Mouse (Mus musculus): Measurements from ENCODE around the gene Grid1.
A peak's percentile ranks its signal among the peaks of the same experiment; 100 is the strongest.

Grid1 gene

DNA sequence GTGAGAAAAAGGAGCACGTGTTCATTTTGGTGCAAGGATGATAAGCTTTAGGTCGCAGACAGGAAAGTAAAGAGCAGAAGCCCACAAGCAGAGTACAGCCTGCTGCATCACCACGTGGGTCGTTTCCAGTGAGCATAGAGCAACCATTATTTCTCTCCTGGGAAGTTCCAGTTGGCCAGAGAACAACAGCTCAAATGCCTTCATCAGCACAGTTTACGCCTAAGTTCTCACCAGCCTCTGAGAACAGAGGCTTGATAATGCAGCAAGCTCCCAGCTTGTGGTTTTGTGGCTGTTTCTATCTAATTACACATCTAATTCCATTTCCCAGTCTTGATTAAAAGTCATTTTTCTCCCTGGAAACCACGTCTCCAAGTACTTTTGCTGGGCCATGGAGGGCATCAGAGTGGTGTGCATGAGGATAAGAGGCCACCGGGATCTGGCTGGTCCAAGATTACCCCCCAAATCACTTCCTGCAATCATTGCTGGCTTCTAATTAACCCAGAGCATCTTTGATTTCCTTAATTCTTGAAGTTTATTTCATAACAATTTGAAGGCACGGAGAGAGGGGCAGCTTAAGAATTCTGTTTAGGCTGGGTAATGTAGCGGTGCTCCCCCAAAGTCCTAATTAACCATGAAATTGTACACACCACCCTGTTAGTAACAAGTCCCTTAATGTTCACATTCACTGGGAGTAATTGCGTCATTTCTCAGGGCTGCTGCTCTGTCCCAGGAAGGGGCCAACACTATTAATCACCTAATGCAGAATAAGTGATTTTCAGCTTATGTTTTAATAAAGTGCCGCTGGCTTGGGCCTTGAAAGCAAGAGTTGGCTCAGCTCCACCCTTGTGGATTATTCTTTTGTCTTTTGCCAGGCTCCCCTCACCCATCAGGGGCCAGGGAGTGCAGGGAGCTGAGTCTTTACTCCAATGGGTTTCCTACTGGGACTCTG is 292.7 kb downstream of the Grid1 start:
- peak; percentile 3 for DNase-seq (ENCODE audit: low read depth, low spot score)

DNA sequence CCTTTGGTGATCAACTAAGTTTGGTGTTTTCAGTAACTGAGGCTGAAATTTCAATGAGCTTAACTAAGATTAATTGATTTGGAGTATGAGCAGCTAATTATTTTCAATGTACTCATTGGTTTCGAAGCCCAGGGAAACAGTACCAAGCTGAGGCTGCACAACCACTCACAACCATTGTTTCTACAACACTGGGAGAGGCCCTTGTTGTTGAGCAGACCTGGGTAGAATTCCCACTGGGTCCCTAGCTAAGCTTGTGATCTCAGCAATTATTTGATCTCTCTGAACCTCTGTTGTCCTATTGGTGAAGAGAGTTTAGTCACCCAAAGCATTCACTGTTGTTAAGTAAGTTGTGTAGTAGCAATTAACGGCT is 293.4 kb downstream of the Grid1 start:
- no peak for DNase-seq (ENCODE audit: low read depth, low spot score)

DNA sequence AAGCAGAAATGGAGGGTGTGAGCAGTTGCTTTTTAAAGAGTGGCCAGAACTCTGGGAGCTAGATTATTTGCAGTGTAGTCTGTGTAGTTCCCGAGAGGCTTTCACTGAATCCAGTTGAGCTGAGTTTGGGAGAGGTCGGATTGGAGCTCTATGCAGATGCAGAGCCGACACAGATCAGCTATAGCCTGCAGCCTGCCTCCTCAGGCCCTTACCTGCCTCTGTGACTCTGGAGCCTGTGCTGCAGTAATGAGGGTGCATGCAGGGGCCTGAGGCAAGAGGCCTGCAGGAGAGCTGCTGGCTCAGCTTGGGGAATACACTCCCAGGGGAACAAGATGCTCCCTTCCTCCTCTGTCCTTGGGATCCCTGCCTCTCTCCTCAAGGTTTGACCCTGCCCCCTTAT is 296.0 kb downstream of the Grid1 start:
- DNase-seq (ENCODE audit: low read depth, low spot score) = no peak

DNA sequence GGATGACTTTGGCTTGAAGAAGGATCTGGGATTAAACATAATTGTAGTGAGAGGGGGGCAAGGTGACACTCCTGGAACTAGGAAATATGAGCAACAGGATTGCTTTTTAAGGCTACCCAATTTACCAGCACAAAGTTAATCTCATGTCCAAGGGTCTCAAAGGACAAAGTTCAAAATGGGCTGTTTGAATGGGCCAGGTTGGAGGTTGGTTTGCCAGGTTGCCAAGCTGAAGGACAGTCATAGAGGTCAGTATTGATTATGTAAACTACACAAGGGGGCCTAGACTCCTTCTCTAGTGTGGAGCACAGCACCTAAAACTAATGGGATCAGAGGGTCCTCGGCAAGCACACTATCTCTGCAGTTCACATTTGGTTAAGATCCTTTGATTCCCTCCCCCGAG is 300.2 kb downstream of the Grid1 start:
- DNase-seq (ENCODE audit: low read depth, low spot score) = no peak

DNA sequence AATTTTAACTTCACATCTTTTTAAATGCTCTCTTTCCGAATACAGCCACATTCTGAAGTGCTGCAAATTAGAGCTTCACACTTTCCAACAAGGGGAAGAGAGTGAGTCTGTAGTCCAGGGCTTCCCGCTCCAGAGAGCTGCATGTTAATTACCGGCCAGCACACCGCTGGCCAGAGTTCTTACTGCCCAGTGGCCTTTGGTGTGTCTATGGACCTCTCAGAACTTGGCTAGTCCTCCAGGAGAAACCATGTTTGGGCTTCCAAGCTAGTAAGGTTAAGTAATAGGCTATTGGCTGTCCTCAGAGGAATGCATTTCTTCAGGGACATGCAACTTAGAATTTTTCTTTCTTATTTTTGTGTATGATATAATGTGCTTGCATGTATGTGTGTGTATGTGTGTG is 301.0 kb downstream of the Grid1 start:
- DNase-seq (ENCODE audit: low read depth, low spot score) = no peak

DNA sequence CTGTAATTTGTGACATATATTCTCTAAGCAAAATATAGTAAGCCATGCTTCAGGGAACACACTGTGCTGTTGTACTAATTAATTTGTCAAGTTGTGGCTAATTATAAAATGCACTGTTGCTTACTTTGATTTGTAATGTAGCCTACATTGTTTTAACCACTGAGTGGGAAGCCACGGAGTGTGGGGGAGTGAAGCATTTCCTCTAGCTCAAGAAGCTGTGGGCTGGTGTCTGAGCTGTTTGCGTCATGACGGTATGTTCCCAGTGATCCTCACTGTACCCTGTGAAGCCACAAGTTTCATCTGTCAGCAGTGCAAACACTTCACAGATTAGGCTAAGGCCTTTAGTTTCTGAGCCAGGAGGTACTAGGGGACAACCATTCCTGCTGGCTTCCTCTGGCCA is 302.2 kb downstream of the Grid1 start:
- no peak for DNase-seq (ENCODE audit: low read depth, low spot score)

DNA sequence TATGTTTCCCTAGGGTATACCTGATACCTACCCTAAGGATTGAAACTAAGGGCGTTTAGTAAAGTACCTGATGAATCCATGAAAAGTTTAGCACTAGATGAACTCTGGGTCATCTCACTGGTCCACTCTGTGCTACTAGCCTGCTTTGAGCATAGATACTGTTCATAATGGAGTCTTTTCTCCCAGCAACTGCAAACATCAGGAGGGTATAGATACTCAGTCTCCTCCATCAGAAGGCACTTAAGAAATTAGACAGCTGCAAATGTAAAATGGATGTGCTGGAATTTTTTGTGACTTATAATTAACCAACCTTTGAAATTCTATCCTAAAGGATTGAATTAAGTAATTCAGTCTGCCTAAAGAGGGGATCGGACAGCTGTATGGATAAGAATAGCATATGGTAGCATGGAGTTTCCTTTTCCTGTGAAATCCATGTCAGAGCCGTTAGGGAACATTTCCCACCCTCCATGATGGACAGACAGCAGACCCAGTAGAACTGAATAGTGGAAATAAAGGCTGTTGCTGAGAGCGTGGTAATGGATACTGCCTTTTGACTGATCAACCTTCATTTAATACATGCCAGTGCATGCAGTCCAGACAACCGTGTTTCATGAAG is 303.5 kb downstream of the Grid1 start:
- no peak for DNase-seq (ENCODE audit: low read depth, low spot score)

DNA sequence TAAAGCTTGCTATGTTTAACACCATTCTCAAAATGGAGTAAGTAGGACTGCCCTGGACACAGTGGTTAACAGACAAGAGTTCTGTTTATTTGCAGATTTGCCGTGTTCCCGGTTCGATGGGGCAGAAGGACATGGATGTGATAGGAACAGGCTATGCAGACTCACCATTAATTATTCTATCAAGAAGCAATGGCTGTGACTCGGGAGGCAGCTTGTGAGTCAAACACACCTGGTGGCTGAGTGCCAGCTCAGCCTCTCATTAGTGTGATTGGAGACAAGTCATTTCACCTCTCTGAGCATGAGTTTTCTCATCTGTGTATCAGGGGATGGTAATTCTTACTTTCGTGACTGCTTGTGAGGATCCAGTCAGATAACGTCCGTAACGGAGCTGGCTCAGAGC is 307.7 kb downstream of the Grid1 start:
- DNase-seq (ENCODE audit: low read depth, low spot score) = no peak

DNA sequence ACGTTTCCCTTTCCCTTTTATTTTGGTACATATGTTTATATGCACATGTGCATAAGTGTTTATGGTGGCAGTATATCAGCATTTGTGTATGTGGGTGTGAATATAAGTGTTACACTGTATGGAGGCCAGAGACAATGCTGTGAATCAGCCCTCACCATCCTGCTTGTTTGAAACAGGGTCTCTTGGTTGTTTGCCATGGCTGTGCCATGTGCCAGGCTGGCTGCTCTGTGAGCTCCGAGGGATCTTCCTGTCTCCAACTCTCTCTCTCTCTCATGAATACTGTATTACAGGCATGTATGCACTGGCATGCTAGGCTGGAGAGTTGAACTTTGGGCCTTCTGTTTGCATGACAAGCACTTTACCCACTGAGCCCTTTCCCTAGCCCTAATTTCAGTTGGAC is 315.1 kb downstream of the Grid1 start:
- no peak for DNase-seq (ENCODE audit: low read depth, low spot score)

DNA sequence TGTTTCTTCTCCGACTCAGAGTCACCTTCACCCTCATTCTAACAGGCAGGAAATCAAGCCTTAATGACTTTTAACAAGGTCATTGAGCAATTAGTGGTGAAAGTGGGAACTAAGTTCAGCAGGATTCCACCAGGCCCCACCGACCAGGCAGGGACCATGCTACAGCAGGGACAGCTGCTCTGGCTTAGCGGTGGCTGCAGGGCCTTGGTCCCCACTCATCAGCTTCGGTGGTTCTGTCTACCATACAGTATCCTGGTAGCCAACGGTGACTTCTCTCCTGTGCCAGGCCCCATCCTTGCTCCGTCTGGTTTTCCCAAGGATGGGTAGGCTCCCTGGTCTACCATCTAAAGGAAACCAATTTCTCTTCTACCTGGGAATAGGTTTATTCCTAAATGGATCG is 318.2 kb downstream of the Grid1 start:
- peak; percentile 6 for DNase-seq (ENCODE audit: low read depth, low spot score)

DNA sequence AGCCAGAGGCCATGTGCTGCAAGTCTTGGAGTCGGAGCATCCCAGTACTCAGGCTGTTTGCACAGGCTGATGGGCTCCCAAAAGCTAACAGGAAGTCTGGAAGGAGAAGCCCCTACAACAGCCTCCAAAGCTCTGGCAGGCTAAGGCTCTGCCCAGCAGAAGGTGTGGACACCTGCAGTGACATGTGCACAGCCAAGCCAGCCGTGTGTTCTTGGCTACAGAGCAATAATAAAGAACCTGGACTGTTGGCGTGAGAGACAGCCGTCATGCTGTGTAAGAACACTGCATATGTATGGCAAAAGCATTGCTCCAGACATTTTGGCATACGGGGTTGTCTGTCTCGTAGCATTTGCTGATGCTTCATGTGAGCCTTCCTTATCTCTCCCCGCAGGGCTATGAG is 319.9 kb downstream of the Grid1 start:
- DNase-seq (ENCODE audit: low read depth, low spot score) = no peak

DNA sequence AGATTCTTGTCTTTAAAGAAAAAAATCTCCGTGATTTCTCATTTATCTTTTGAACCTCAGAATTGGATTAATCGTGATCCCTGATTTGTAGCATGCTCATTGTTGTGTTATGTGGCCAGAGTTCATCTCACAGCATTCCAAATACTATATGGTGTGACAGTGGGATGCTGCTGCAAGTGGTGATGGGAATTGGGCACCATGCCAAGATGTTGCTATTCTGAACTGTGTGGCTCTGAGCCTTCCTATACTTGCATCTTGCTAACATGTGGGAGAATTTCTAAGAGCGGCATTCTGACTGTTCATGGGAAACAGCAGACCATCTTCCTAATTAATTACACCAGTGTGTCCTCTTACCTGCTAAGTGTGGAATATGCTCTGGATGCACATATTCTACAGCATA is 332.5 kb downstream of the Grid1 start:
- DNase-seq (ENCODE audit: low read depth, low spot score) = no peak

DNA sequence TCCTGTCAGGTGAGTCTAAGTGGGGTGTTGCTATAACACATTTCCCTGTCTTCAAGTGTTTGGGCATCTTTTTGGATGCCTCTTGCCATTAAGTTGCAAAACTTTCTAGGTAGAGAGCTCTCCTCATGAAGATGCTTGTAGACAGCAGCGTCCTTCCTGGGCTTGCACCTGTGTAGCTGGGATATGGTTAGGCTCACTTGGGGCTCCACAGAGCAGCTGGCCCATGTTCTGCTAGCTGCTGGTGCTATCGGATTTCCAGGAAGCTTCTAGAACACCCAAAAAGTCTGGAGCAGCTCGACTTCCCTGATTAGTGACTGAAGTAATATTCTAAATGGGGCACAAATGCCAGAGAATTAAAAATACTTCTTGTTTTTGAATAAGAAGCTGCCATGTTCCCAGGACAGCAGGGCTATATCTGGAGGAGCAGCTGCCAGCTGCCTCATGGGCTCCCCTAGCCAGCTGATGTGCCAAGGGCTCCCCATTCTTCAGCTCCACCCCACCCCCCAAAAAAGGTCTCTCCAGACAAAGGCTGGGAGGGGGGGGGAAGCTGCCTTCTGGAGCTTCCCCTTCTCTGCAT is 333.9 kb downstream of the Grid1 start:
- no peak for DNase-seq (ENCODE audit: low read depth, low spot score)

DNA sequence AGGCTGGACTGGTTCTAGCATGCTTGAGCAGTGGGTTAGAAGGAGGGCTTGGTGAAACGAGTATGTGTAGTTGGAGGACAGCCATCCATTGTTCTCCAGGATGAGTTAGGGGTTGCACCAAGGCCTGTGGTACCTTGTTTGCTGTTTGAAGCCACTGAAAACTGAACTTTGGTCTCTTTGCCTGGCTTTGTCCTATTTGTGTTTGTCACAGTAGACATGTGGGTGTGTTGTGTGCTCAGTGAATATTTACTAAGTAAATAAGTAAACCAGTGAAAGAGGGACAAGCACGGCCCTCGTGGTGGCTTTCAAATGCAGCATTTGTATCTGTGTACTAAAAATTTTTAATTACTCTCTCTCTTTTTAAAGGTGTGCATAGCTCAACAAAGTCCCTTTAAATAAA is 334.5 kb downstream of the Grid1 start:
- DNase-seq (ENCODE audit: low read depth, low spot score) = no peak

DNA sequence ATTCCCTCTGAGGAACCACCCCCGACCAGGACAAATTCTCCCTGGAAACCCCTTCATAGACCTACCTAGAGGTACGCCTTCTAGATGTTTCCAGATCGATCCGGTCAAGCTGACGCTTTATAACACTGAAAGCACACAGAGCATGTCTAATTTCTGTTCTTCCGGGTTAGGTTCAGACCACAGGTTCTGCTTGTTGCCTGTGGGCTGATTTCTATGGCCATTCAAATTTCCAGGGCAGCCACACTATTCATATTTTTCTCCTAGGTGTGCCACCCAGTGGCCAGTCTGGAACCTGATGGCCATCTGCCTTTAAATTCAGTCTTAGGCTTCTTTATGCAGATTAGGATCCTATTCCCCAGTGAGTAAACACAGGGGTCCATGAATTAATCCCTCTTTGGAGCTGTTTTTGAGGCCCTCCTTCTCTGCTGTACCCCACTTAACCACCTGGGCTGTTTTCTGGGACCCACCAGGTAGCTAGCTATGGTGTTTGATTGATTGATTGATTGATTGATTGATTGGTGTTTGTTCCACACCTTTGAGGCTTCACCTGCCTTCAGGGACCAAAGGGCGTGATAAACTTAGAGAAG is 337.3 kb downstream of the Grid1 start:
- DNase-seq (ENCODE audit: low read depth, low spot score) = no peak

DNA sequence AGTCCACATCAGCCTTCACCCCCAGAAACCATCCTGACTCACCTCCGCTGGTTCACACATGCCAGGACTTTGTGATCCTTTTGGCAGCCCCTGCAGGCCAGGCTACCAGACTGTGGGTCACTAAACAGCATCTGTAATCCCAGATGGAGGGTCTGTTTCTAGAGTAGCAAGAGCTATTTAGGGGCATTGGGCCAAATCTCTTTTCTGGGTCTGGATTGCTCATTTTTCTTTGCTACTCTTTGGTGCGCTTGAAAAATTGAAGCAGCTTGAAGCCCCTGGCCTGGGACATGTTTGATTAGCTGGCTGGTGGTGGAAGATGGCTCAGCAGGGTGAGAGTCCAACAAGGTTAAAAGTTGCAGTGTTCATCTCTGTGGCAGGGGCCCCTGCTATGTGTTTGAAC is 339.4 kb downstream of the Grid1 start:
- DNase-seq (ENCODE audit: low read depth, low spot score) = no peak

DNA sequence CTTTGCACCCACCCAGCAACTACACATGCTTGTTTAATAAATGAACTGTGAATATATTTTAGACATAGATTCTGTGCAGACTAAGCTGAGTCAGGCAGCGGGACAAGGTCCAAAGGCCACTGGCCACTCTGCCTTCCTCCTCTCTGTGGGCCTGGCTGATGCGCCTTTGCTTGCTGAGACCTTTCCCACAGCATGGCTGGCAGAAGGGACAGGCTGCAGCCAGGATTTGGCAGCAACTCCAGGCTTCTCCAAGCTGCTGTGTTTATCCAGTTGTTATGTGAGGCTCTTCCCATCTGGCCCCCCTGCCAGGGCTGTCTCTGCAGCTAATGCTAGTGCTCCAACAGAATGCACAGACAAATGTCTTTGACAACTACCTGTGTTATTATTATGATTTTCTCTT is 347.5 kb downstream of the Grid1 start:
- no peak for DNase-seq (ENCODE audit: low read depth, low spot score)

DNA sequence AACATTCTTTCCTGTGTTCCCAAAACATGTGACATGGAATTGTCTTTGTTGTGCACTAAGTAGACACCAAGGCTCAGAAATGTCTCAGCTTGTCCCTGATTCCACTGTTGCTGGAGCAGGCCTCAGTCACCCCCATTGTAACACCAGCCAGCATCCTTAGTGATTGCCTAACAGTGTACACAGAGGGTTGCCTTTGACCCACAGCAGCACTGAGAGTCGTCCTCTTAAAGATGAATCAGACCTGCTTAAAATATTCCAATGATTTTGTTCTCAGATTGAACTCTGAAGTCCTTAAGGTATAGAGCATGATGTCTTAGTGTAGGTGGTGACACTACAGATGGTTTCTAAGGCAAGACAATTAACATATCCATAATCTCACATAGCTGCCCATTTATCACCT is 354.0 kb downstream of the Grid1 start:
- no peak for DNase-seq (ENCODE audit: low read depth, low spot score)

DNA sequence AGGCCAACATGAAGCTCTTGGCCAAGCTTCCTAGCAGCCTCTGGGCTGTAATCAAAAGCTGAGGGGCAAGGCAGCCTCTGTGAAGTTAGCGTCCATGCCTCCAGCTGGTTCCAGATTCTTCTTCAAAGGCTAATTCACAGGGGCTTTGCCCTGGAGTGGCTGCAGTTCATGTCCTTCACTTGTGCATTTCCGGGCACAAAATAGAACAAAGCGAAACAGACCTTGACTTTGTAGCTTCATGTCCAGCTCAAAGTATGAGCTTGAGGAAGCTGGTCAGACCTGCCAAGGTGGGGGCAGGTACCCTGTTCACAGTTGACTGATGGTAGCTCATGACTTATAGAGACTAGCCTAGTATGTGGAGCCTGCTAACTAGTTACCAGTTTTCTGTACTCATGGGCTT is 356.1 kb downstream of the Grid1 start:
- DNase-seq (ENCODE audit: low read depth, low spot score) = no peak

DNA sequence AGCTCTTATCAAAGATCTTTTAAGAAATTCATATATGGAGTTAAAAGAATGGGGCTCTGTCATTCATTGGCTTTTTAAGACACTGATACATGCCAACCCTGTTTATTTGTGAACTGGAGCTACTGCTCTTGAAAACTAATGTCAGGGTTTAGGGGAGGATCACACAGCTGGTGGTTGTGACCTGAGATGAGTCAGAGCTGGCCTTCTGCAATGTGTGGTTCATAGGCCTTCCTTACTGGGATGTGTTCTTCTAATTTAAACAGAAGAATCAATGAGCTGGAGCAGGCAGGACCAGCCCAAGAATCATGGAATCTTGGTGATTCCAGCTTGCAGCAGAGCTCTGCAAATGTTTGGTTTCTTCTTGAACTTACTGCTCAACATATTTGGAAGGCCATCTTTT is 359.2 kb downstream of the Grid1 start:
- DNase-seq (ENCODE audit: low read depth, low spot score) = no peak

DNA sequence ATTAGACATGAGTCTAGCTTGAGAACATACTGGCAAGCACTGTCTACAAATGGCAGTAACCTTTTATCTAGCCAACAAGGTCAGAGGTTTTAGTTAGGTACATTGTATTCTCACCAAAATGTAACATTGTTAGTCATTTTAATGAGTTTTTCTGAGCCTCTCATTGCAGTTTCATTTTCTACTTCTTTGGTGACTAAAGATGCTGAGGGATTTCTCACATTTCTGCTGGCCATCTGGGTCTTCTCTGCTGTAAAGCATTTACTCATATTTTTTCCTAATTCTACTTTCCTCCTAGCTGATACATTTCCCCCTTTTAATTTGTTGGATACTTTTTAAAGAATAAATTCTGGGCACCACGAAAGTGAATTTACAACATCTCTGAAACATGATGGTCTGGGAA is 365.5 kb downstream of the Grid1 start:
- no peak for DNase-seq (ENCODE audit: low read depth, low spot score)

DNA sequence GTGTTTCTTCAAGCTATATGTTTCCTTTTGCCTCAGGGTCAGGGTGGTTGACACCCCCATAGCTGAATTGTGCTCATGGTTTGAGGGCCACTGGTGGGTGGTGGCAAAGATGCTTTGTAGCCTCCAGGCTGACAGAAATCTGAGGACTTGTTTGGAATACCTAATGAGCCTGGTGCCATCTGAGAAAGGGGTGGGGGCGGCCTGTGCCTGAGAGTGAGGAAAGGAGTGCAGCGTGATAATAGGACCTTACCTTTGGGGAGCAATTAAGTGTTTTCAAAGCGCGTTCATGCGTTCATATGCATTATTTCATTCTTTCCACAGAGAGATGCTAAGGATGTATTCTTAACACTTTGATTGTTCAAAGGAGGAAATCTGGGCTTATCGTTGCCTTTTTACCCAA is 372.3 kb downstream of the Grid1 start:
- no peak for DNase-seq (ENCODE audit: low read depth, low spot score)

DNA sequence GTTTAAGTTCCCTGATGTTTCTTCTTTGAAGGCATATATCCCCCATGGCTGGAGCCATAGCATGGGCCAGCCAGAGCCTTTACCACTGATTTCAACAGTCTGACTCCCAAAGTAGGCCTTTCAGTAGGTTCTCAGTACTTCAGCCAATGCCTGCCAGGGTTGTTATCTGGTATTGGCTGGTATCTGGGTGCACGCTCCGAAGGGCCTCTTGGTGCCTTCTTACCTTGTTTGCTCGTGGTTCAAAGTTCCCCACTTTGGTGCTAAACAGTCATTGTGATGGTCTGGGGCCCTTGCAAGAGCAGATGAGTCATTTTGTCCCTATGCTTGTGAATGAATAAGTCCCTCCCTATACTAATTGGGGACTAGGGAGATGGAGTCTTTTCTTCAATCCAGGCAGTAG is 377.5 kb downstream of the Grid1 start:
- DNase-seq (ENCODE audit: low read depth, low spot score) = no peak
